Mouse (Mus musculus) heart, postnatal 0 days (tissue): ENCODE measurements around the gene Kcp. TPM values are rescaled to one million over a fixed set of nuclear protein-coding genes. Genes with fewer than 3 reads are reported as not detected.

ENCODE experiments used
- ATAC-seq: fragments of 200-750 bp; cut with Nextera tagmentation; 2 replicates; pipeline ENCODE4 v1.8.0; 2017; ENCODE audit warnings: low read depth, moderate number of reproducible peaks, moderate library complexity; ENCODE audit not compliant: insufficient read depth
- DNase-seq: peaks from one replicate; pipeline ENCODE4 v3.0.0-alpha.2; 2016; ENCODE audit warnings: low spot score
- H3K27ac ChIP-seq: fragments of 300-500 bp; sonication (generic); 2 replicates; pipeline ENCODE4 v1.5.1; 2014; ENCODE audit warnings: low read depth, mild to moderate bottlenecking
- H3K27me3 ChIP-seq: fragments of 300-500 bp; sonication (generic); 2 replicates; pipeline ENCODE4 v1.6.1; 2014; ENCODE audit warnings: low read length, mixed read lengths; ENCODE audit not compliant: control insufficient read depth, insufficient read depth
- H3K36me3 ChIP-seq: fragments of 300-500 bp; sonication (generic); replicated peaks from 2 replicates; pipeline ENCODE4 v1.6.1; 2014; ENCODE audit warnings: low read length, mixed read lengths; ENCODE audit not compliant: control insufficient read depth, insufficient read depth
- H3K4me1 ChIP-seq: fragments of 300-500 bp; sonication (generic); 2 replicates; pipeline ENCODE4 v1.6.1; 2014; ENCODE audit warnings: antibody characterized with exemption; ENCODE audit not compliant: control insufficient read depth, insufficient read depth
- H3K4me2 ChIP-seq: fragments of 300-500 bp; sonication (generic); 2 replicates; pipeline ENCODE4 v1.6.1; 2014; ENCODE audit warnings: low read depth, mild to moderate bottlenecking, low read length, moderate library complexity
- H3K4me3 ChIP-seq: fragments of 300-500 bp; sonication (generic); 2 replicates; pipeline ENCODE4 v1.5.1; 2014; ENCODE audit warnings: low read depth, low read length
- H3K9ac ChIP-seq: fragments of 300-500 bp; sonication (generic); replicated peaks from 2 replicates; pipeline ENCODE4 v1.6.1; 2014; ENCODE audit warnings: low read depth, low read length, mixed read lengths
- H3K9me3 ChIP-seq: fragments of 300-500 bp; sonication (generic); replicated peaks from 2 replicates; pipeline ENCODE4 v1.6.1; 2016; ENCODE audit warnings: low read length; ENCODE audit not compliant: control insufficient read depth
- CTCF ChIP-seq: IDR thresholded peaks from 2 replicates; pipeline ENCODE4 v1.5.1; 2016; ENCODE audit warnings: antibody characterized with exemption, control low read depth, low read depth
- EP300 ChIP-seq: IDR thresholded peaks from 2 replicates; pipeline ENCODE4 v1.6.1; 2016; ENCODE audit warnings: antibody characterized with exemption, low read depth
- WGBS: fragments of 180-500 bp; shearing (Covaris S2); extraction: QIAGEN DNeasy Blood & Tissue Kit; methylation state at CpG from one replicate; pipeline ENCODE4 v1.1.7; 2014; 5-methylcytosine and 5-hydroxymethylcytosine counted together
- polyA plus RNA-seq: library from polyadenylated mRNA; unstranded; fragments of >200 nt; fragmentation: Nextera tagmentation; extraction: Ambion mirVana; gene quantifications from 2 replicates; pipeline ENCODE4 v1.2.1, GENCODE M21; 2015
- total RNA-seq: library from RNA; depleted of rRNA; stranded (reverse); fragments of >200 nt; gene quantifications from 2 replicates; pipeline ENCODE4 v1.2.3, GENCODE M21; 2014; ENCODE audit warnings: low replicate concordance

Gene Kcp
- total and polyA plus RNA-seq, 2 experiments from 2014 or later, result 4.2 to 17.9 TPM

DNA sequence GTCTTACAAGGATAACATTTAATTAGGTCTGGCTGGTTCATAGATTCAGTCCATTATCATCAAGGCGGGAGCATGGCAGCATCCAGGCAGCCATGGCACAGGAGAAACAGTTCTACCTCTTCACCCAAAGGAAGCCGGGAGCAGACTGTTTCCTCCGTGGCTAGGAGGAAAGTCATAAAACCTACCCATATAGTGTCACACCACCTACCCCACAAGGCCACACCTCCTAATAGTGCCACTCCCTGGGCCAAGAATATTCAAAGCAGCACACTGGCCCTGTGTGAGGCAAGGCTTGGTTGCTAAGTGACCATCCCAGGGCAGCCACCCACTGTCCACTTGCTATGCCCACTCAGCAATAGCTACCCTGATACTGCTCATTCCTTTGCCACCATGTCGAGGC is 36.6 kb downstream of the Kcp start, which contains the start of gene Atp6v1fnb:
Gene Atp6v1fnb (plus strand): TSS at position 301 of the 400 bp plus-strand sequence.
- peaks cover 12% of the 10 kb centered on the region for H3K36me3 ChIP-seq
- DNase-seq, result no peak
- H3K4me3 ChIP-seq, result no peak within 1 kb of the TSS
- WGBS, result 93% methylated on average over 4 of the region's 4 CpGs
- ATAC-seq, result no peak
- peaks cover 14% of the 10 kb centered on the region for H3K4me1 ChIP-seq
- no peaks in the 10 kb centered on the region for H3K27me3 ChIP-seq
- no peak within 1 kb of the TSS for H3K9ac ChIP-seq
- H3K4me2 ChIP-seq, result no peak within 1 kb of the TSS
- H3K9me3 ChIP-seq, result no peaks in the 10 kb centered on the region
- no peak within 1 kb of the TSS for H3K27ac ChIP-seq
- TF ChIP-seq EP300 (no peak), CTCF (no peak)

DNA sequence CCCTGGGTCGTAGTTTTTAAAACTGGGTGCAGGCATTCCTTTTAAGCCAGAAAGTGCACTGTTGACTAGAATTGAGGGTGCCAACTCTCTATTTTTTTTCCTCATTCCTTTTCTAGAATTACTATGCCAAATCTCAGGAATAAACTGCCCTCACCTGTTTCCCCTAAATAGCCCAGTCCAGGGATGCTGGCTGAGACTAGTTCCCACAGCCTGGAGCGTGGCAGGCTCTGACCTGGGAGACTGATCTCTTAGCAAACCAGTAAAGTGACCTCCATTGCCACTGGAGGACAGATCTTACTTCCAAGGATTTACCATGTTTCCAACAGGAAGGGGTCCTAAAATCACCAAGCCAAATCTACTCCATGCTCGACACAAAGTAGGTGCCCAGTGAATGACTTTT is 38.9 kb downstream of the Kcp start:
- no peak overlapping the region; the same call in 1 of the 2 replicates for H3K4me3 ChIP-seq
- no peak overlapping the region for H3K27ac ChIP-seq
- H3K36me3 ChIP-seq, result peaks cover 12% of the 10 kb centered on the region
- H3K9ac ChIP-seq, result no peak overlapping the region
- H3K4me2 ChIP-seq, result peak overlapping the region; percentile 78
- H3K9me3 ChIP-seq, result no peaks in the 10 kb centered on the region
- no peak for DNase-seq
- TF ChIP-seq CTCF (no peak), EP300 (no peak)
- H3K27me3 ChIP-seq, result no peaks in the 10 kb centered on the region
- 81% methylated on average over 3 of the region's 3 CpGs for WGBS
- peaks cover 9% of the 10 kb centered on the region for H3K4me1 ChIP-seq
- no peak for ATAC-seq

DNA sequence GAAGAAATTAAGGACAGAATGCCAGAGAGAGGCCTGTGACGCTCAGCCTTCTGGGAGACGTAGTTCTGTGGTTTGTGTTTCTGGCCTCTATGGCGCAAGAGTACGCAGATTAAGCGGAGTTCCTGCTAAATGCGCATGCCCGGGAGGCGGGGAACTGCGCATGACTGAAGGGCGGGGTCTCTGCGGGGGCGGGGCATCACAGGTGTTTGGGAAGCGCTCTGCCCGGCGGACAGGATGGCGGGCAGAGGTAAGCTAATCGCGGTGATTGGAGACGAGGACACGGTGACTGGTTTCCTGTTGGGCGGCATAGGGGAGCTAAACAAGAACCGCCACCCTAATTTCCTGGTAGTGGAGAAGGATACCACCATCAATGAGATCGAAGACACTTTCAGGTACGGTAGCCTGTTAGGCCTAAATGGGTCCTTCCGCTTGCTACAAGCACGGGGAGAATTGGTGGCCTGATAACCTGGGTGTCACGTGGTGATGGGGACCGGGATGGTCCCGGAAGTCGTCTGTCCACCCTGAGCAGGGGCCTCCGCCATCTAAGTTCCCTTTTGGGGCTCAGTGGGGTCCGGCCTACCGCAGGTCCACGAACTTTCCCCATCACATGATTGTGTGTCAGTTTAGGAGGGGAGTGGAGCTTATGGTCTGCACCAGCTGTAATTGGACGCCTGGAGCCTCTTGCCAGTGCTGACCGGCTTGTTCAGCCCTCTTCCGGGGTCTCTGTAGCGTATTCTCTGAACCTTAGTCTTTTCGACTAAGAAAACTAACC is 40.0 kb downstream of the Kcp start, which contains the start of gene Atp6v1f:
Gene Atp6v1f (plus strand): TSS at position 136 of the 772 bp plus-strand sequence.
- Histone ChIP-seq H3K4me3 (peak within 1 kb of the TSS; percentile 69), H3K27me3 (no peaks in the 10 kb centered on the region), H3K9me3 (no peaks in the 10 kb centered on the region), H3K36me3 (peaks cover 12% of the 10 kb centered on the region), H3K4me1 (peaks cover 6% of the 10 kb centered on the region; the same call in 1 of the 2 replicates), H3K9ac (peak within 1 kb of the TSS; percentile 55), H3K27ac (peak within 1 kb of the TSS; percentile 57), H3K4me2 (peak within 1 kb of the TSS; percentile 78)
- ATAC-seq, result peak; percentile 94
- peak; percentile 94 for DNase-seq
- TF ChIP-seq EP300 (no peak), CTCF (no peak)
- WGBS, result under 1% methylated on average over 39 of the region's 39 CpGs

GRCm38 (mm10) chr6:29463388-29463787 is 44.4 kb downstream of the Kcp start:
- Histone ChIP-seq H3K4me1 (peaks cover 3% of the 10 kb centered on the region; the same call in 1 of the 2 replicates), H3K9ac (no peak overlapping the region), H3K27ac (no peak overlapping the region), H3K36me3 (peaks cover 29% of the 10 kb centered on the region), H3K9me3 (no peaks in the 10 kb centered on the region), H3K27me3 (no peaks in the 10 kb centered on the region), H3K4me3 (no peak overlapping the region), H3K4me2 (no peak overlapping the region)
- 57% methylated on average over 3 of the region's 3 CpGs for WGBS
- ATAC-seq, result no peak
- DNase-seq, result no peak
- TF ChIP-seq CTCF, result no peak
- TF ChIP-seq EP300, result no peak

- no peak for TF ChIP-seq EP300
- no peak for TF ChIP-seq CTCF
- no peak for ATAC-seq
- WGBS, result 58% methylated on average over 7 of the region's 7 CpGs
- H3K27me3 ChIP-seq, result no peaks in the 10 kb centered on the region
- H3K27ac ChIP-seq, result no peak overlapping the region
- no peak overlapping the region for H3K4me3 ChIP-seq
- peaks cover 48% of the 10 kb centered on the region for H3K36me3 ChIP-seq
- H3K9me3 ChIP-seq, result no peaks in the 10 kb centered on the region
- no peaks in the 10 kb centered on the region for H3K4me1 ChIP-seq
- no peak overlapping the region for H3K4me2 ChIP-seq
- no peak overlapping the region for H3K9ac ChIP-seq
- DNase-seq, result no peak
These were observed 46.2 kb downstream of the Kcp start for GRCm38 (mm10) chr6:29461502-29461901.

GRCm38 (mm10) chr6:29450667-29451066 is 57.1 kb downstream of the Kcp start:
- DNase-seq (no peak), ATAC-seq (no peak)
- TF ChIP-seq CTCF (no peak), EP300 (no peak)
- Histone ChIP-seq H3K27ac (no peak overlapping the region), H3K4me2 (no peak overlapping the region), H3K9ac (no peak overlapping the region), H3K36me3 (peaks cover 99% of the 10 kb centered on the region), H3K27me3 (no peaks in the 10 kb centered on the region), H3K9me3 (no peaks in the 10 kb centered on the region), H3K4me1 (no peaks in the 10 kb centered on the region), H3K4me3 (no peak overlapping the region)
- WGBS, result 88% methylated on average over 6 of the region's 6 CpGs
